Comparison of ENCODE assay signal across 27 mouse cellular contexts in the genomic region with DNA sequence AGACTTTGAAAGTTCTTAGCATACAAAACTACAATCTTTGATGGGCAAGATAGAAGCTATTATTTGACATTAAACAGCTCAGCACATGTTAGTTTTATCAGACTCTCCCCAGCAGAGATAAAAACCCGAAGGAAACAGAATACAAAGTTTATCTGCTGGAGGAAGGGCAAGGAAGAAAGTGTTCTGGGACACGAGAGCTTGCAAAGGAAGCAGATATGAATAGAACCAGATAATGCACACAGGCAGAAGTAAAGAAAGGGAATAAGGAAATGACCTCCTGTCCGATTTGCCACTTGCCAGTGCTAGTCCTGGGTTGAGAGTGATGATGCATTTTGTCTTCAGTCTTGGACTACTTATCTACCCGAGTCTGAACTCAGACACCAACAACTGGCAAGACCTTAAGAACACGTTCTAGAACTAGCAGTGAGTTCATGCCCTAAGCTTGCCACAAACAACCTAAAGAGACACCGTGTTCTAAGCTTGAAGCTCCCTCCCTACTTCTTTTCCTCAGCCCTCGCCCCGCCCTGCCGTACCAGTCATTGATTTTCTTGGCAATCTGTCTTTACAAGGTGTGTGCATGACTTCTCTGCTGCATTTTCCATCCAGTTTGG. TPM values are rescaled to one million over a fixed set of nuclear protein-coding genes. Genes with fewer than 3 reads are reported as not detected.
DNase-seq lines count a peak whose midpoint lies in the region; ATAC-seq and TF ChIP-seq lines count a peak whose summit lies in the region.
"Had no signal": no experiment of that assay in that cellular context is flagged by ENCODE, and none has a peak within 500 bp of the region (broad histone marks: within the 10 kb centered on the region; RNA-seq: fewer than 3 reads in every experiment).

No protein-coding gene starts in this region.

- no peak for TF ChIP-seq EP300 in stomach, postnatal 0 days (optimal IDR thresholded peaks at IDR 0.05)

- 66% methylated on average over 9 of the region's 9 CpGs for WGBS in intestine, embryonic 15.5 days
- WGBS in stomach, postnatal 0 days, result 51% methylated on average over 9 of the region's 9 CpGs

- H3K27ac ChIP-seq in intestine, embryonic 15.5 days, result no peak overlapping the region
- no peak overlapping the region for H3K27ac ChIP-seq in stomach, postnatal 0 days (replicated peaks)
- H3K27ac ChIP-seq: embryonic facial prominence, embryonic 12.5 days; forebrain, embryonic 12.5 days; heart, embryonic 13.5 days; hindbrain, embryonic 14.5 days; layer of hippocampus, adult 2 months; limb, embryonic 15.5 days; midbrain, embryonic 12.5 days; neural tube, embryonic 15.5 days had no signal

- no peak overlapping the region for H3K9ac ChIP-seq in intestine, embryonic 15.5 days
- H3K9ac ChIP-seq in stomach, postnatal 0 days (ENCODE audit: low read length), result no peak overlapping the region
- H3K9ac ChIP-seq: embryonic facial prominence, embryonic 12.5 days; forebrain, embryonic 12.5 days; heart, embryonic 13.5 days; hindbrain, embryonic 14.5 days; limb, embryonic 15.5 days; lung, embryonic 14.5 days; midbrain, embryonic 12.5 days; neural tube, embryonic 15.5 days had no signal

- TF ChIP-seq CTCF in stomach, postnatal 0 days (IDR thresholded peaks at IDR 0.05; ENCODE audit: low read depth), result no peak

- ATAC-seq in intestine, embryonic 15.5 days, result peak; percentile 53; the same call in 1 of the 2 replicates
- peak; percentile 79 for ATAC-seq in stomach, postnatal 0 days (ENCODE audit: low FRiP score, low TSS enrichment)
- ATAC-seq: inflammation-experienced regulatory T-cells, adult 6 months had no signal

- H3K36me3 ChIP-seq in intestine, embryonic 15.5 days, result no peaks in the 10 kb centered on the region
- H3K36me3 ChIP-seq in stomach, postnatal 0 days (ENCODE audit: control insufficient read depth, insufficient read depth, low read length), result no peaks in the 10 kb centered on the region
- H3K36me3 ChIP-seq: embryonic facial prominence, embryonic 12.5 days; forebrain, embryonic 12.5 days; heart, embryonic 13.5 days; limb, embryonic 15.5 days; midbrain, embryonic 12.5 days; neural tube, embryonic 15.5 days had no signal

- H3K4me3 ChIP-seq in intestine, embryonic 15.5 days (replicated peaks), result no peak overlapping the region
- H3K4me3 ChIP-seq in stomach, postnatal 0 days (ENCODE audit: low read depth, low read length), result no peak overlapping the region
- H3K4me3 ChIP-seq: embryonic facial prominence, embryonic 12.5 days; erythroblast, embryonic 14.5 days; forebrain, embryonic 12.5 days; heart, embryonic 13.5 days; layer of hippocampus, adult 2 months; limb, embryonic 15.5 days; midbrain, embryonic 12.5 days; neural tube, embryonic 15.5 days had no signal

- peak; percentile 92 for DNase-seq in heart, adult 11 months
- DNase-seq in heart, postnatal 25 days (ENCODE audit: low spot score), result no peak
- DNase-seq in lung, adult 18-20 months, result peak; percentile 47 to 64
- no peak for DNase-seq in lung, postnatal 4 days
- peak; percentile 52 for DNase-seq in stomach, postnatal 0 days (ENCODE audit: low spot score)
- DNase-seq in left cerebral cortex, postnatal 4 days, result no peak
- DNase-seq: adrenal gland, postnatal 14 days; cerebellum, adult 2 months; cerebellum, postnatal 25 days; gastrocnemius, postnatal 36 days; kidney, adult 9 months; kidney, postnatal 14 days; lung, embryonic 14.5 days; right cerebral cortex, adult 18-20 months; right cerebral cortex, postnatal 4 days; thymus, postnatal 14 days had no signal

- intact Hi-C loops in heart, postnatal 25 days (cut with DNase I), result no loop called here
- intact Hi-C loops in left cerebral cortex, postnatal 4 days (cut with DNase I), result no loop called here

- H3K9me3 ChIP-seq in intestine, embryonic 15.5 days, result no peaks in the 10 kb centered on the region
- no peaks in the 10 kb centered on the region for H3K9me3 ChIP-seq in stomach, postnatal 0 days (ENCODE audit: control insufficient read depth, low read length)
- H3K9me3 ChIP-seq: embryonic facial prominence, embryonic 12.5 days; forebrain, embryonic 12.5 days; heart, embryonic 13.5 days; limb, embryonic 15.5 days; midbrain, embryonic 12.5 days; neural tube, embryonic 15.5 days had no signal

- no peaks in the 10 kb centered on the region for H3K4me1 ChIP-seq in intestine, embryonic 15.5 days (replicated peaks)
- no peaks in the 10 kb centered on the region for H3K4me1 ChIP-seq in stomach, postnatal 0 days (replicated peaks; ENCODE audit: control insufficient read depth, insufficient read depth)
- H3K4me1 ChIP-seq: embryonic facial prominence, embryonic 12.5 days; forebrain, embryonic 12.5 days; limb, embryonic 15.5 days; midbrain, embryonic 12.5 days; neural tube, embryonic 15.5 days had no signal

- H3K27me3 ChIP-seq in intestine, embryonic 15.5 days (replicated peaks), result no peaks in the 10 kb centered on the region
- no peaks in the 10 kb centered on the region for H3K27me3 ChIP-seq in stomach, postnatal 0 days (ENCODE audit: control insufficient read depth, insufficient read depth, low read length)
- H3K27me3 ChIP-seq: embryonic facial prominence, embryonic 12.5 days; forebrain, embryonic 12.5 days; heart, embryonic 13.5 days; limb, embryonic 15.5 days; midbrain, embryonic 12.5 days; neural tube, embryonic 15.5 days had no signal

- no peak overlapping the region for H3K4me2 ChIP-seq in intestine, embryonic 15.5 days (replicated peaks)
- no peak overlapping the region for H3K4me2 ChIP-seq in stomach, postnatal 0 days (replicated peaks; ENCODE audit: low read depth)
- H3K4me2 ChIP-seq: embryonic facial prominence, embryonic 12.5 days; forebrain, embryonic 12.5 days; heart, embryonic 13.5 days; hindbrain, embryonic 14.5 days; limb, embryonic 15.5 days; lung, embryonic 14.5 days; midbrain, embryonic 12.5 days; neural tube, embryonic 15.5 days had no signal

RNA-seq across cellular contexts. Expression of a gene that starts 41.1 kb away (rescaled TPM):
- 10 to 100 TPM in 1 of 2 experiments, 1 to 10 TPM in 1; 9.3 to 10.2 TPM for total RNA-seq in heart, postnatal 25 days (2021)
- polyA plus RNA-seq in intestine, embryonic 15.5 days (2015; fragmentation: Nextera tagmentation; extraction: Ambion mirVana), result 28.9 and 31.9 TPM in 2 replicates
- 158 and 174 TPM in 2 replicates for polyA plus RNA-seq in stomach, postnatal 0 days (2015; fragmentation: Nextera tagmentation; extraction: Ambion mirVana)
- total RNA-seq in left cerebral cortex, postnatal 4 days (2021), result 1 to 10 TPM; 1.9 to 2.5 TPM

Comparison
In these comparisons a context has a peak if more than half of its experiments do, and no peak if none do; other contexts are left out.
1. DNase-seq: peak in heart, adult 11 months (single experiment), lung, adult 18-20 months (2 of 2) and stomach, postnatal 0 days (single experiment); none in heart, postnatal 25 days (single experiment), lung, postnatal 4 days (0 of 2) and left cerebral cortex, postnatal 4 days (single experiment).